Mouse (Mus musculus) intestine, embryonic 15.5 days (tissue): ENCODE measurements around the gene Serpina5. TPM values are rescaled to one million over a fixed set of nuclear protein-coding genes. Genes with fewer than 3 reads are reported as not detected.

Source experiments
- ATAC-seq: fragments of 200-750 bp; cut with Nextera tagmentation; 2 replicates; pipeline ENCODE4 v1.8.0; 2017; ENCODE audit warnings: moderate TSS enrichment, moderate library complexity
- H3K27ac ChIP-seq: fragments of 300-500 bp; sonication (generic); 2 replicates; pipeline ENCODE4 v1.5.1; 2015; ENCODE audit warnings: mild to moderate bottlenecking, inconsistent platforms
- H3K27me3 ChIP-seq: fragments of 300-500 bp; sonication (generic); replicated peaks from 2 replicates; pipeline ENCODE4 v1.6.1; 2015; ENCODE audit warnings: inconsistent platforms
- H3K36me3 ChIP-seq: fragments of 300-500 bp; sonication (generic); 2 replicates; pipeline ENCODE4 v1.6.1; 2015; ENCODE audit warnings: inconsistent platforms
- H3K4me1 ChIP-seq: fragments of 300-500 bp; sonication (generic); replicated peaks from 2 replicates; pipeline ENCODE4 v1.6.1; 2015; ENCODE audit warnings: inconsistent platforms
- H3K4me2 ChIP-seq: fragments of 300-500 bp; sonication (generic); replicated peaks from 2 replicates; pipeline ENCODE4 v1.6.1; 2015; ENCODE audit warnings: mild to moderate bottlenecking, inconsistent platforms
- H3K4me3 ChIP-seq: fragments of 300-500 bp; sonication (generic); replicated peaks from 2 replicates; pipeline ENCODE4 v1.5.1; 2015; ENCODE audit warnings: inconsistent platforms
- H3K9ac ChIP-seq: fragments of 300-500 bp; sonication (generic); 2 replicates; pipeline ENCODE4 v1.6.1; 2015; ENCODE audit warnings: inconsistent platforms
- H3K9me3 ChIP-seq: fragments of 300-500 bp; sonication (generic); 2 replicates; pipeline ENCODE4 v1.6.1; 2016; ENCODE audit warnings: inconsistent platforms
- WGBS: fragments of 180-500 bp; shearing (Covaris S2); methylation state at CpG from one replicate; pipeline ENCODE4 v1.1.7; 2015; 5-methylcytosine and 5-hydroxymethylcytosine counted together
- polyA plus RNA-seq: library from polyadenylated mRNA; unstranded; fragments of >200 nt; fragmentation: Nextera tagmentation; extraction: Ambion mirVana; gene quantifications from 2 replicates; pipeline ENCODE4 v1.2.1, GENCODE M21; 2015

Gene Serpina5
- polyA plus RNA-seq: not detected in 2 replicates

DNA sequence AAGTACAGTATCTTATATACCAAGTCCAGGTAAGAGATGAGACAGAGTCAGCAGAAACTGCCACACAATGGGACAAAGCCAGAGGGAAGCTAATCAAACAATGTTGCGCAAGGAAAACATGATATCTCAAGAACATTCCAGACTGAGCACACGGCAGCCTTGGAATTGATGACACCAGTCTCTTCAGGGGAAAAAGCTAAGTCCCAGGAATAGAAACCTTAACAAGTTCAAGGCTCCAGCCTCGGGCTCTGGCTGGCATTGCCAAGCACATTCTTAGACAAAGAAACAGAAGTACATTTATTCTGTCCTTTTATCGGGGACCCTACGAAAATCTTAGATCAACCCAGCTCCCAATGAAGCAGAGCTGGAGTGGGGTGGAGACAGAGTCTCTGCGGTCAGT lies at the start of gene Serpina5:
Gene Serpina5, plus strand, starts transcription at position 346 of the 400 bp plus-strand sequence.
- no peak within 1 kb of the TSS for H3K9ac ChIP-seq
- no peaks in the 10 kb centered on the region for H3K9me3 ChIP-seq
- H3K36me3 ChIP-seq: no peaks in the 10 kb centered on the region
- no peak within 1 kb of the TSS for H3K27ac ChIP-seq
- no peak for ATAC-seq
- 80% methylated on average over 6 of the region's 6 CpGs for WGBS
- no peak within 1 kb of the TSS for H3K4me2 ChIP-seq
- H3K27me3 ChIP-seq: no peaks in the 10 kb centered on the region
- H3K4me3 ChIP-seq: no peak within 1 kb of the TSS
- H3K4me1 ChIP-seq: no peaks in the 10 kb centered on the region

DNA sequence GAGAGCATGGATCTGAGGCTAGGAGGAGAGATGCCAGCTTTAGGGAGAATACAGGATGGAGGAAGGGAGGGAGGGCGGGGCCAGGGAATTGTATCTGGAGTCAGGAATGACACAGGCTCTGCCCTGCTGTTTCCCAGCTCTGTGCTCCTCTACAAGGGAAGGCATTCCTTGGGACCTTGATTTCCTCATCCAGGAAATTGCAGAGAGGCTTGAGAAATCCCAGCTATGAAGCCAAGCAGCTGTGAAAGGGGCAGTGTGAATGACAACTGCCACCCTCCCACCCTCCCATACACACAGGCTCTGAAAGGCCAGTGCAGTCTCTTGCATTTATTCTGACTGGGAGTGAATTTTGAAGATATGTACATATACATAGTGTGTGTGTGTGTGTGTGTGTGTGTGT lies 46.9 kb upstream of the Serpina5 start:
- Histone ChIP-seq H3K27me3 (no peaks in the 10 kb centered on the region), H3K4me3 (no peak overlapping the region), H3K27ac (no peak overlapping the region), H3K4me1 (no peaks in the 10 kb centered on the region), H3K9me3 (no peaks in the 10 kb centered on the region), H3K36me3 (no peaks in the 10 kb centered on the region), H3K4me2 (no peak overlapping the region), H3K9ac (no peak overlapping the region)
- 64% methylated on average over 1 of the region's 1 CpGs for WGBS
- ATAC-seq: no peak

DNA sequence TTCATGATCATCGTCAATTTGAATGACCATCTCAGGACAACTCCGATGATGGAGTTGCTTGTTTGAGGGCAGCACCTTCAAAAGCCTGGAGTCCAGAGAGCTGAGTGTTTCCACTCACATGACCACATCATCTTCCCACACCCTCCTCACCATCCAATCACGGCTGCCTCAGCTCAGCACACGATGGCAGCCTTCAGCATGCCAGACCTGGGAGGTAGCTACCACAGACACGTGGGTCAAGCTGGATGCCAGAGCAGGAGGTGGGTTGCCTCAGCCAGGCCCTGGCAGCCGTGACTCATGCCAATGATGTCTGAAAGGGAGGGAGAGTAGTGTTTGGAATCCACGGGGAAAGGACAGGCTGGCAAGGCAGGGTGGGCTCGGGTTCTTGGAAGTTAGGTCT lies 45.2 kb upstream of the Serpina5 start:
- Histone ChIP-seq H3K4me1 (no peaks in the 10 kb centered on the region), H3K36me3 (no peaks in the 10 kb centered on the region), H3K27ac (no peak overlapping the region), H3K27me3 (no peaks in the 10 kb centered on the region), H3K4me2 (no peak overlapping the region), H3K4me3 (no peak overlapping the region), H3K9me3 (no peaks in the 10 kb centered on the region), H3K9ac (no peak overlapping the region)
- WGBS: 79% methylated on average over 8 of the region's 8 CpGs
- ATAC-seq: no peak

DNA sequence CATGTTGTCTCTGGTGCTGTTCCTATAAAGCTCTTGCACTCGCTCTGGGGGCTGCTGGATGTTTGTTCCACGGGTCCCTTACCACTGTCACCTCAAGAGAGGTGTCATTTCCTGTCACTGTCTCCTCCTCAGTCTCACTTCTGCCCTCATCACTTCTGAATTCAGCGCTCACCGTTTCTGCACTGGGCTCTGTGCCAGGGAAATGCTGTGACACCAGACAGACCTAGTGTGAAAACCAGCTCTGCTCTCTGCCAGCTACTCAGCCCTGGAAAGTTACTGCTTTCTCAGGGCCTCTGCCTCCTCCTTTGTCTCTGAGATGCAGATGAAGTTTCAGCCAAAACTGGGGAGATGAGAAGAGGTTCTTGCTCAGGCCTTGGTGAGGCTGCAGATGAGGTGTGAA lies 43.9 kb upstream of the Serpina5 start:
- Histone ChIP-seq H3K9me3 (no peaks in the 10 kb centered on the region), H3K9ac (no peak overlapping the region), H3K36me3 (no peaks in the 10 kb centered on the region), H3K4me2 (no peak overlapping the region), H3K4me3 (no peak overlapping the region), H3K27ac (no peak overlapping the region), H3K27me3 (no peaks in the 10 kb centered on the region), H3K4me1 (no peaks in the 10 kb centered on the region)
- 30% methylated on average over 4 of the region's 4 CpGs for WGBS
- no peak for ATAC-seq

DNA sequence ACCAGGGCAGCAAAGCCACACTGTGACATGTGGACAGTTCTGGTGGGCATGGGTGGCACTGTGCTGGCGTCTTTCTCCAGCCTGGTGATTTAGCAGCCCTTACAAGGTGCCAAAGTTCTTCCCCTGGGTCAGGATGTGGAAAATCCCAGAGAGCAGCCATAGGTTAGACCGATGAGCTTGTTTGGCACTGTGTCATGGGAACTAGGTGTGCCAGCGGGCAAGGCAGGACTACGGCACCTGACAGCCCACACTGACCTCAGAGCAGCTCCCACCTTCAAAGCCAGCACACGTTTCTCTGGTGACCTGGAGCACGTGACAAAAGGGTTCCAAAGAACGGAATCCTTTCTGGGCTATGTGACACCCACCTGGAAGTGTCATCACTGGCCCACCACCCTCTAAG lies 43.4 kb upstream of the Serpina5 start:
- H3K36me3 ChIP-seq: no peaks in the 10 kb centered on the region
- no peak overlapping the region for H3K27ac ChIP-seq
- 85% methylated on average over 7 of the region's 7 CpGs for WGBS
- H3K9ac ChIP-seq: no peak overlapping the region
- no peaks in the 10 kb centered on the region for H3K9me3 ChIP-seq
- no peak for ATAC-seq
- H3K27me3 ChIP-seq: no peaks in the 10 kb centered on the region
- no peaks in the 10 kb centered on the region for H3K4me1 ChIP-seq
- no peak overlapping the region for H3K4me2 ChIP-seq
- H3K4me3 ChIP-seq: no peak overlapping the region

DNA sequence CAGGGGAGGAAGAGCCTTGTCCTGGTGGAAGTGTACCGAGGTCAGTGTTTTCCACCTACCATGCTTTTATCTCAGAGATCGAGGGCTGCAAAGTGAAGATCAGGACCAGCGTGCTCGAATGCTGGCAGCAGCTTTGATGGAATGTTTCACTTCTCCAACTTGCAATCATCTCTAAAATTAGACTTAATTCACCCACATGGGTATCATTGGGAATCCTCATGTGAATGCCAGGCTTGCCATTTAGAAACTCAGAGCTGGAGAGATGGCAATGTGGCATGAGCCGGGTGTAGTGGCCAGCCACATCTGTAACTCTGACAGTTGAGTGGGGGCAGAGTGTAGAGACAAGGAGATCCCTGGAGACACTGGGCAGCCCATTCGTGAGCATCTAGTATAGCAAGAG lies 40.8 kb upstream of the Serpina5 start:
- H3K4me3 ChIP-seq: no peak overlapping the region
- H3K27me3 ChIP-seq: no peaks in the 10 kb centered on the region
- no peaks in the 10 kb centered on the region for H3K4me1 ChIP-seq
- H3K9me3 ChIP-seq: no peaks in the 10 kb centered on the region
- no peak overlapping the region for H3K27ac ChIP-seq
- no peak for ATAC-seq
- 75% methylated on average over 6 of the region's 6 CpGs for WGBS
- no peak overlapping the region for H3K9ac ChIP-seq
- no peaks in the 10 kb centered on the region for H3K36me3 ChIP-seq
- H3K4me2 ChIP-seq: no peak overlapping the region

DNA sequence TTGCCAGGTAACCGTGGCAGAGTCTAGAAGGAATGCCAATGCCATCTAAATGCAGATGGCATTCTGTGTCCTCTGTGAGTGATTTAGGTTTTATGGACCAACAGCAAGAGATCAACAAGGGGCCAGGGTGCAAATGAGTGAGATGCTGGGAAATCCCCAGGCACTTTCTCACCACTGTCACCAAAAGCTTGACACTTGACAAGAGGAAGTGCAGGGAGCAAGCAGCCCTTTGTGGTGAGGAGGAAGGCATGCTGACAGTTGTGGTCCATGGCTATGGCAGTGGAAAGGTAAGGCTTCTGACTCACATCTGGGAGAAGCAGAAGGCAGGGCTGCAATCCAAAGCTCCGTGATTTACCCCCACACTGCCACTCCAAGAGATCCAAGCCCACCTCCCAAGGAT lies 39.1 kb upstream of the Serpina5 start:
- 48% methylated on average over 2 of the region's 2 CpGs for WGBS

DNA sequence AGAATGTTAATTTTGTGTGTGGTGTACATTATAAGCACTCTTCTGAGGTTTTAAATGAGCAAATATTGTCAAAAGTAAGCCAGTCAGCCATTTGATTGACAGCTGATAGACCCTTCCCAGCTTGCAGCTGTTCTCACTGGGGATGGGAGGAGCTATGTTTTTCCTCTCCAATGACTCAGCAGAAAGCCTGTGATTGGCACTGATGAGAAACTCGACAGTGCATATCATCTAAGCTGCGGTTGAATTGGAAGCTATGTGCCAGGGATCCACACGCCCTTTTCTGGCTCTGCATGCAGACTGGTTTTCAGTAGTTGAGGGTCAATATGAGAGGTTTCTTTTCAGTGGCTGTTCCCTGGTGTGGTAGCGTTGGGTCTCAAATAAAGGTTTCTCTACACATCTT lies 36.4 kb upstream of the Serpina5 start:
- no peaks in the 10 kb centered on the region for H3K36me3 ChIP-seq
- H3K9ac ChIP-seq: no peak overlapping the region
- no peak overlapping the region for H3K4me2 ChIP-seq
- H3K27me3 ChIP-seq: no peaks in the 10 kb centered on the region
- no peaks in the 10 kb centered on the region for H3K4me1 ChIP-seq
- no peaks in the 10 kb centered on the region for H3K9me3 ChIP-seq
- 67% methylated on average over 4 of the region's 4 CpGs for WGBS
- no peak for ATAC-seq
- H3K27ac ChIP-seq: no peak overlapping the region
- no peak overlapping the region for H3K4me3 ChIP-seq

More for the DNA sequence above, 39.1 kb upstream of the Serpina5 start:
- Histone ChIP-seq H3K9me3 (no peaks in the 10 kb centered on the region), H3K4me1 (no peaks in the 10 kb centered on the region), H3K4me2 (no peak overlapping the region), H3K27me3 (no peaks in the 10 kb centered on the region), H3K36me3 (no peaks in the 10 kb centered on the region), H3K9ac (no peak overlapping the region), H3K4me3 (no peak overlapping the region), H3K27ac (no peak overlapping the region)
- ATAC-seq: no peak

DNA sequence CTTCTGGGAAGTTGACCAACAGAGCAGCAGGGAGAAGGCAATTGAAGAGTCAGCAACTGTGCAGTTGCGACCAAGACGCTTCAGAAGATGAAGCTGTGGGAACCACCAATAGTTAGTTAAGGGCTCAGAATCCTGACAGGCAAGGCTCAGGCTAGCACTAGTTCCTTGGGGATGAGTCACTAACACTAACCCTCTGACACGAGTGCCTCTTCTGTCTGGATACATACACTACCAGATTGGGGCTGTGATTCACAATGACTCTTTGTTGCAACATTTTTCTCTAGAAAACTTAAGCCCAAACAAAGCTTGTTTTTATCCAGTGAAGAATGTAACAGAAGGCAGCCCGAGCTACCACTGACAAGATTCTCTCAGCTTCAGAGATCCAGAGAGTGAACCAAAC lies 35.9 kb upstream of the Serpina5 start:
- H3K4me3 ChIP-seq: no peak overlapping the region
- 67% methylated on average over 4 of the region's 4 CpGs for WGBS
- H3K27me3 ChIP-seq: no peaks in the 10 kb centered on the region
- no peak overlapping the region for H3K4me2 ChIP-seq
- no peak for ATAC-seq
- H3K4me1 ChIP-seq: no peaks in the 10 kb centered on the region
- H3K9me3 ChIP-seq: no peaks in the 10 kb centered on the region
- no peaks in the 10 kb centered on the region for H3K36me3 ChIP-seq
- no peak overlapping the region for H3K9ac ChIP-seq
- H3K27ac ChIP-seq: no peak overlapping the region

DNA sequence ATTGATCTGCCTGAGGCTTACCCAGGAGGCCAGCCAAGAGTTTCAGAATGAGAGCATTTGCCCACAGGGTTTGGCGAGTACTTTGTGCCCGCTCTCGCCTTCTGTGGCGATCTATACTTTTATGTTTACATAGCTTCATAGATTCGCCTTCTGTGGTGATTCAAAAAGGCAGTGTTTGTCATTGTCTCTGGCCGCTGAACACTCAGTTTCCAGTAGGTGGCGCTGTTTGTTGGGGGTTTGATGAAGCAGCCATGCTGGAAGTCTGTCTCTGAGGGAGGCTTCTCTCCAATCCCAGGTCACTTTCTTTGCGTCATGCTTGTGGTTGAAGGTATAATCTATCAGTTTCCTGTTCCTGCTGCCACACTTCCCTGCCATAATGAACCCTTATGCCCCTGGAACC lies 34.7 kb upstream of the Serpina5 start:
- 12% methylated on average over 8 of the region's 8 CpGs for WGBS
- H3K9me3 ChIP-seq: no peaks in the 10 kb centered on the region
- H3K4me1 ChIP-seq: no peaks in the 10 kb centered on the region
- no peaks in the 10 kb centered on the region for H3K36me3 ChIP-seq
- no peak overlapping the region for H3K9ac ChIP-seq
- no peak overlapping the region for H3K27ac ChIP-seq
- H3K27me3 ChIP-seq: no peaks in the 10 kb centered on the region
- no peak overlapping the region for H3K4me2 ChIP-seq
- ATAC-seq: peak; percentile 9; the same call in 1 of the 2 replicates
- no peak overlapping the region for H3K4me3 ChIP-seq

DNA sequence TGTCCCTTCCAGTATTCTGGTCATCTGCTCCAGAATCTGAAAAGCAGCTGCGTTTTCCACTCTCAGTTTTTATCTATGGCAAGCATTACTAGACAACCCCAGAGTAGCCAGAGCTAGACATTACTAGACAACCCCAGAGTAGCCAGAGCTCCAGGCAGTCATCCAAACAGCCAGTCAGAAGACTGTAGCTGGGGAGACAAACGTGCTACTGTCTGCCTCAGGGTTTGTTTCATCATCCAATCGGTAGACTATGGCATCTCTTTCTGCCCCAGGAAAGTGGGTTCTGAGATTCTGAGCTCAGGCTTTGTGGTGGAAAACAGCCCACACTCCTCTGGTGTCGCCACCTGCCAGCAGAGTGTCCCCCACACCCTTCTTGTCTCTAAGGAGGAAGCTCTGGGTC lies 33.4 kb upstream of the Serpina5 start:
- H3K9ac ChIP-seq: no peak overlapping the region
- H3K9me3 ChIP-seq: no peaks in the 10 kb centered on the region
- no peak for ATAC-seq
- no peaks in the 10 kb centered on the region for H3K36me3 ChIP-seq
- no peak overlapping the region for H3K27ac ChIP-seq
- no peaks in the 10 kb centered on the region for H3K4me1 ChIP-seq
- H3K4me2 ChIP-seq: peak overlapping the region; percentile 12; the same call in 1 of the 2 replicates
- no peak overlapping the region for H3K4me3 ChIP-seq
- H3K27me3 ChIP-seq: no peaks in the 10 kb centered on the region
- 34% methylated on average over 4 of the region's 4 CpGs for WGBS

DNA sequence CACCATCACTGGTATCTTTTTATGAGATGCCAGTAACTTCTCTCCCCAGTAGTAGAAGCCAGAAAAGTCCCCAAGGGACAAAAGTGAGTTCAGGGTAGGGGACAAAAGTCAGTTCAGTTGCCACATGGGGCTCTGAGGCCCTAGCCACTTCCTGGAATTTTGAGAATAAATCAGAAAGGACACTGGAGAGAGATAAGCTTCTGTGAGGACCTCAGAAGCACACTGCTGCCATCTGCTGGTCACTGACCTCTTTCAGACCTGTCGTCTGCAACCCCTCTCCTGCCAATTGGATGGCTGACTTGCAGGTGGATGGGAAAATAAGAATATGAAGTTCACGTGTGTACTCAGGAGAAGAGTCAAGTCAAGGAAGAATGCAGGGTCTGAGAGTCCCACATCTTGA lies 31.3 kb upstream of the Serpina5 start:
- Histone ChIP-seq H3K4me2 (no peak overlapping the region), H3K27ac (no peak overlapping the region), H3K9ac (no peak overlapping the region), H3K9me3 (no peaks in the 10 kb centered on the region), H3K27me3 (no peaks in the 10 kb centered on the region), H3K36me3 (no peaks in the 10 kb centered on the region), H3K4me3 (no peak overlapping the region), H3K4me1 (no peaks in the 10 kb centered on the region)
- 4% methylated on average over 2 of the region's 2 CpGs for WGBS
- ATAC-seq: peak; percentile 66

DNA sequence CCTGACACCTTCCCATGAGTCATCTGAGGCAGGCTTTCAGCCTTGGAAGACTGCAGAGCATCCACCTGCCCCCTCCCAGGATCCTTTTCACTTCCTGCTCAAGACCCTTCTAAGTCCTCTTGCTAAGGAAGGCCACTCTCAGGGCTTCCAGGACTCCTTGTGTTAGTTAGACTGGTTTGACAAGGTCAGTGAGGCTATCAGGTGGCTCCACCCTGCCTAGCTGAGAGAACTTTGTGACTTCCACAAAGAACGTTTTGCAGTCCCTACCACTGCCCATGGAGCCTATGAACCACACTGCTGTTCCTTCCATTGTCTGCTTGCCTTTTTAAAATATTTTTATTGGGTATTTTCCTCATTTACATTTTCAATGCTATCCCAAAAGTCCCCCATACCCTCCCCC lies 29.2 kb upstream of the Serpina5 start:
- peak; percentile 84 for ATAC-seq
- Histone ChIP-seq H3K27me3 (no peaks in the 10 kb centered on the region), H3K36me3 (no peaks in the 10 kb centered on the region), H3K4me1 (no peaks in the 10 kb centered on the region), H3K9ac (no peak overlapping the region), H3K4me3 (no peak overlapping the region), H3K9me3 (no peaks in the 10 kb centered on the region), H3K4me2 (no peak overlapping the region), H3K27ac (no peak overlapping the region)
- WGBS: 27% methylated on average over 1 of the region's 1 CpGs

DNA sequence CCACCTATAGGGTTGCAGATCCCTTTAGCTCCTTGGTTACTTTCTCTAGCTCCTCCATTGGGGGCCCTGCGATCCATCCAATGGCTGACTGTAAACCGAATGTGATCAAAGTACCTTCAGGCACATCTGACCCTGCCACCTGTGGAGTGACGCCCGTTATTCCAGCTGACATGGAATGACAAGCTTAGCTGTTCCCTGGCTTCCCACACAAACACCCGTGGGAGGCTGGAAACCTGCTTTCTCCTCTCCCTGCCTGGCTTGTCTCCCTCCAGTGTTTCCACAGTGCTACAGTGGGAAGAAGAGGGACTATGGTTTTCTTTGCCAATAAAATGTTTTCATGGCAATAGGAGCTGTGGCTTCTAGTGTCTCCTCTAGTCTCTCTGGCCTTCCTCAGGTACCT lies 28.6 kb upstream of the Serpina5 start:
- no peak overlapping the region for H3K9ac ChIP-seq
- 61% methylated on average over 5 of the region's 5 CpGs for WGBS
- no peak for ATAC-seq
- no peak overlapping the region for H3K4me2 ChIP-seq
- H3K9me3 ChIP-seq: no peaks in the 10 kb centered on the region
- no peaks in the 10 kb centered on the region for H3K27me3 ChIP-seq
- no peaks in the 10 kb centered on the region for H3K4me1 ChIP-seq
- H3K36me3 ChIP-seq: no peaks in the 10 kb centered on the region
- H3K4me3 ChIP-seq: no peak overlapping the region
- no peak overlapping the region for H3K27ac ChIP-seq
